Mouse (Mus musculus): ENCODE measurements around the gene Jpt2. TPM values are rescaled to one million over a fixed set of nuclear protein-coding genes. Genes with fewer than 3 reads are reported as not detected.

The Jpt2 gene
- total RNA-seq, 2 experiments from 2014 or later = 41.7 to 44.3 TPM

GRCm38 (mm10) chr17:24913984-24914383 is 46.5 kb downstream of the Jpt2 start:
- no peak for DNase-seq (ENCODE audit: low spot score in 2 of 2)

DNA sequence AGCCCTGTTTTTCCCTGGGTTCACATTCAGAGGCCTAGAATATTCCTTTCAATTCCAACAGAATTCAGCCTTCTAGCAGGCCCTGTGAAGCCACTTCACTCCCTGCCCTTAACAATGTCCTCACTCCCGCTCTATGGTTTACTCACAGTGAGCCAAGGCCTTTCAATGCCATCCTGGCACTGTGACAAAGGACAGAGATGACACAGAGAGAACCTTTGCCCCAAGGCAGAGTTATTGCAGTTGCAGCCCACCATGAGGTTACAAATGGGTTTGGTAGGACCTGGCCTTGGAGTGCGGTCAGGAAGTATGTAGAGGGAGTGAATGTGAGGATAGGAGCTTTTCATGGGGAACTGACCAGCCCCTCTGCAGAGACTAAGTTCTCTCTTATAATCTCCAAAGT is 52.9 kb downstream of the Jpt2 start:
- no peak for DNase-seq (ENCODE audit: low spot score in 2 of 2)

GRCm38 (mm10) chr17:24903767-24904166 is 56.7 kb downstream of the Jpt2 start:
- DNase-seq (ENCODE audit: low spot score in 2 of 2) = peak in 1 of 2 experiments; percentile 7

DNA sequence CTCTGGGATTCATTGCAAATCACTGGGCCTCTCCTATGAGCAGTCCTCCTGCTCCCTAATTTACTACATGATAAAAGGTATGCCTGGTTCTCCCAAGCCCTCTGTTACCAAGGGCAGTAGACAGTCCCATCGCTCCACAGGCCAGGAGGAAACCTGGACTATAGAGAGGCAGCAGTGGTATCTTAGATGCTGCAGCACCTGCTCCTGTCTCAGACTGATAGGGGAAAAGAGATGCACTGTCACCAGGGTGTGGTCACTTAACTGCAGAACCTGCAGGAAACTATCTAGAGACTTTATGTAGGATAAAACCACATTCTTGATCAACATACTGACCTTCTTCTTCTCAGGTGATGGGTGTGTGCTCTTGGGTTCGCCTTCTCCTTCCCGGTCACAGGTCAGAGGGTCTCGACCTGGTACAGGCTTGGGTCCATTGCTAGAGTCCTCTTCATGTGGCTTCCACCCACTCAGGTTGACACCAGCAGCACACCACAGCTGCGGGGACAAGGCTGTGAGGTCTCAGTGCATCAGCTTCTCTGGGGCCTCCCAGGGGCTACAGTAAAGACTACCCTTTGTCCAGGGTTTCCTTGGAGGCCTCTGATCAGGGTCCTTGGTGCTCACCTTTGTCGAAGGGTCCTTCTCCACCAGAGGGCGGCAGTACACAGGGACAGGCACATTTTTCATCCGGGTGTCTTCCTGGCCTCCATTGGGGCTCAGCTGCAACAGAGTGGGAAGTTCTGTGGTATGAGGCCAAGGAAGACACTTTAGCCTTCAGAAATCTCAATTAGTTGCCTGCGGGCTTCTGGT is 57.6 kb downstream of the Jpt2 start:
- DNase-seq (ENCODE audit: low spot score in 2 of 2) = peak in 1 of 2 experiments; percentile 17

DNA sequence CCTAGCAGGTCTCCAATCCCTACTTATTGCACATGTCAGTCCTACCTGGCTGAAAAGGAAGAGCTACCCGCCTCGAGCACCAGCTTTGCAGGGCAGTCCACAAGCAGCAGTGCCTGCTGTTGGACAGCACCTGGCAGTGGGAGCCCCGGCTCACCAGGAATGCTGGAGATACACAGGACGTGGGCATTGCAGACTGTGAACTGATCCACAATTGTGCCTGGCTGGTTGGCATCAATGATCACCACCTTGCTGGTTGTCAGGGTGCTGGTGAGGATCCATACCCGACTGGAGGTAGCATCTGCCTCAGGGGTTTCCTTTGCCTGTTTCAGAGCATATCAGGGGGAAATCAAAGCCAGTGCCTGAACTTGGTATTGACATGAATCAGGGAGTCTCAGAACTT is 58.4 kb downstream of the Jpt2 start:
- DNase-seq (ENCODE audit: low spot score in 2 of 2) = no peak

GRCm38 (mm10) chr17:24900014-24900413 is 60.5 kb downstream of the Jpt2 start:
- DNase-seq (ENCODE audit: low spot score in 2 of 2) = no peak

DNA sequence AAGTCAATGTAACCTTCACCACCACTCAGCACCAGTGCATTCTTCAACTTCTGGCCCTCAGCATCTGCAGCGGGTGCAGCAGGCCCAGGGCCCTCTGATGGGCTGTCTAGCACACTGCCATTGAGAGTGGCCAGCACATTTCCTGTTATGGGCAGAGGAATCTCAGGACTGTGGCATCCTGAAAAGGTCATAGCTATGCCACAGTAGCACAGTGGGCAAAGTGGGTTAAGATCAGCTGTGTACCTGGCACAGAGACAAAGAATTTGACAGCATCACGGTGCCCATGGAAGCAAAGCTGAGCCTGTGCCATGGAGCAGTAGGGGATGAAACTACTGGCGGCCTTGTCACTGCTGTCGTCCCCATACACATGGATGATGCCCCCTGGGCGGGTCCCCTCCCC is 61.3 kb downstream of the Jpt2 start:
- no peak for DNase-seq (ENCODE audit: low spot score in 2 of 2)

DNA sequence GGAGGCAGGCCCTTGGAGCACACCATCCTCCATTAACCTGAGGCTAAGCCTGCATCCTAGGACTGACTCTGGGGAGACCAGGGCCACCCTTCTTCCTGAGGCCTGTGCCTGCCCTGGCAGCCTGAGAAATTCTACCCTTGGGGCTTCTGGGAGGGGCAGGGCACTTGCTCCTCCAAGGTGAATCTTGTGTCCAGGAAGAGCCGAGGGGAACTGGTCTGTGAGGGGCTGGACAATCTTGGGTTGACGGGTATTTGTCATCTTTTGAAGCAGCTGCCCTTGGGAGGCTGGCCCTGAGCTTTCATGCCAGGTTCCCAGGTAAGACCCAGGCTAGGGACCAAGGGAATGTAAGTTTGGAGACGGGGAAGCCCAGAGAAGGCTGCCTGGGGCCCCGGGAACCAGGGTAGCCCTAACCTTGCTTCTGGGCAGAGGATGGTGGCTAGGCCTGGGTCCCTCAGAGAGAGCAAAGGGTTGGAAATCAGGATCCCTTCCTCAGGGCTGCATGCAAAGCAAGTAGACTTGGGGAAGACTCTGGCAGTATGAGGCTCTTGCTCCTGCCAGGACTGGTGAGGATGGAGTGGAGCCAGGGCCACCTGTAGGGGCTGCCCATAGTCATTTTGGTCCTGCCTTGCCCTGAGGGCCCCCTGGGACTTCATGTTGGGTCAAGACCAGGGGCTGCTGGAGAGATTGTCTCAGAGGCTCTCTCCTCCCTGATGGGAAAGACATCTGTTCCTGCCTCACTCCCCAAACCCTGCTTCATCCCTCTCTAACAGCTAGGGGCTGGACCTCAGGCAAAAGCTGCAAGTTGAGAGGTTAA is 62.2 kb downstream of the Jpt2 start:
- DNase-seq (ENCODE audit: low spot score in 2 of 2) = no peak

- DNase-seq (ENCODE audit: low spot score in 2 of 2) = no peak
These were observed 62.9 kb downstream of the Jpt2 start for GRCm38 (mm10) chr17:24897600-24897999.

DNA sequence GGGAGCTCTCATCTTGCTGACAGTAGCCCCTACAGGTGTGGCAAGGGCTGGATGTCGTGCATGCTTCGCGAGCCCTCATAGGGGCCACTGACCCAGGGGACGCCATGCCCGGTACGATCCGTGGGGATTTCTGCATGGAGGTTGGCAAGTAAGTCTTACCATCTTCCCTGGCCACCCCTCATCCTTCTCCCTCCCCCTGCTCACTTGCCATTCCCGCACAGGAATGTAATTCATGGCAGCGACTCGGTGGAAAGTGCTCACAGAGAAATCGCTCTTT is 63.6 kb downstream of the Jpt2 start:
- no peak for DNase-seq (ENCODE audit: low spot score in 2 of 2)

GRCm38 (mm10) chr17:24896241-24896992 is 64.1 kb downstream of the Jpt2 start, which contains the start of gene Nme3:
Nme3 (plus strand) TSS chr17:24896500.
- peak in 1 of 2 experiments; percentile 67 for DNase-seq (ENCODE audit: low spot score in 2 of 2)

GRCm38 (mm10) chr17:24895571-24896240 is 64.8 kb downstream of the Jpt2 start:
- DNase-seq (ENCODE audit: low spot score in 2 of 2) = no peak

- DNase-seq (ENCODE audit: low spot score in 2 of 2) = peak; percentile 63 to 85
These were observed 65.4 kb downstream of the Jpt2 start, which contains the start of the genes Eme2 and Mrps34 for GRCm38 (mm10) chr17:24894995-24895547. Eme2 (minus strand) TSS chr17:24895087. Mrps34 (plus strand) TSS chr17:24895116.

GRCm38 (mm10) chr17:24894061-24894994 is 66.2 kb downstream of the Jpt2 start:
- no peak for DNase-seq (ENCODE audit: low spot score in 2 of 2)

GRCm38 (mm10) chr17:24893276-24893675 is 67.2 kb downstream of the Jpt2 start:
- no peak for DNase-seq (ENCODE audit: low spot score in 2 of 2)

GRCm38 (mm10) chr17:24892785-24893184 is 67.7 kb downstream of the Jpt2 start:
- no peak for DNase-seq (ENCODE audit: low spot score in 2 of 2)

GRCm38 (mm10) chr17:24891321-24891720 is 69.2 kb downstream of the Jpt2 start:
- DNase-seq (ENCODE audit: low spot score in 2 of 2) = no peak

DNA sequence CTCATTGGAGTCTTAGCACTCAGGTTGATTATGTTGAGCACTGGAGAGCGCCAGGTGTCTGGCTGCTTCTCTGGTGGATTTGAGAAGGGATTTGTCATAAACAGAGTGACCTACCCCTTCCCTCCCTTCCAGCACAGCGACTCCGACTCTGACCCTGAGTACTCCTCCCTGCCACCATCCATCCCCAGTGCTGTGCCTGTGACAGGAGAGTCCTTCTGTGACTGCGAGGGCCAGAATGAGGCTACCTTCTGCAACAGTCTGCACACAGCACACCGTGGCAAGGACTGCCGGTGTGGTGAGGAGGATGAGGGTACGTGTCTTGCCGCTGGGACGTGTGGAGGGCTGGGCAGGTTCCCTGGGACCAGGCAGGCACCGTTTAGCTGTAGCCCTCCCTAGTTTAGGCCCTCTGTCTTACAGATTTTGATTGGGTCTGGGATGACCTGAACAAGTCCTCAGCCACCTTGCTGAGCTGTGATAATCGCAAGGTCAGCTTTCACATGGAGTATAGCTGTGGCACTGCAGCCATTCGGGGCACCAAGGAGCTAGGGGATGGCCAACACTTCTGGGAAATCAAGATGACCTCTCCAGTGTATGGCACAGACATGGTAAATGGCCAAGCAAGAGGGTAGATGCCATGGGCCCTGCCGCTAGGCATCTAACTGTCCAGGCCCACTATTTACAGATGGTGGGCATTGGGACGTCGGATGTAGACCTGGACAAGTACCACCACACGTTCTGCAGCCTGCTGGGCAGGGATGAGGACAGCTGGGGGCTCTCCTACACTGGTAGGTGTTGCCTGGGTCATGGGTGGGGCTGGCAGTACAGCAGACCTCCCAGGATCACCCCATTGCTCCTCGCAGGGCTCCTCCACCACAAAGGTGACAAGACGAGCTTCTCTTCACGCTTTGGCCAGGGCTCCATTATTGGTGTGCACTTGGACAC is 70.1 kb downstream of the Jpt2 start:
- no peak for DNase-seq (ENCODE audit: low spot score in 2 of 2)

Measured in gastrocnemius, postnatal 4 days (tissue).